Mouse (Mus musculus) embryonic facial prominence, embryonic 14.5 days (tissue): ENCODE results near the gene Megf11. TPM values are rescaled to one million over a fixed set of nuclear protein-coding genes. Genes with fewer than 3 reads are reported as not detected.

Source experiments
- ATAC-seq: fragments of 200-750 bp; cut with Nextera tagmentation; 2 replicates; pipeline ENCODE4 v1.8.0; 2017; ENCODE audit warnings: low read depth, moderate number of reproducible peaks, moderate TSS enrichment
- DNase-seq: peaks from one replicate; pipeline ENCODE4 v3.0.0-alpha.2; 2015; ENCODE audit warnings: low spot score
- H3K27ac ChIP-seq: fragments of 300-500 bp; sonication (generic); replicated peaks from 2 replicates; pipeline ENCODE4 v1.5.1; 2014; ENCODE audit warnings: low read depth, mild to moderate bottlenecking, low read length, moderate library complexity
- H3K27me3 ChIP-seq: fragments of 300-500 bp; sonication (generic); replicated peaks from 2 replicates; pipeline ENCODE4 v1.6.1; 2014; ENCODE audit warnings: low read length; ENCODE audit not compliant: control insufficient read depth, insufficient read depth
- H3K36me3 ChIP-seq: fragments of 300-500 bp; sonication (generic); 2 replicates; pipeline ENCODE4 v1.6.1; 2014; ENCODE audit warnings: low read length, mixed read lengths; ENCODE audit not compliant: control insufficient read depth, insufficient read depth
- H3K4me1 ChIP-seq: fragments of 300-500 bp; sonication (generic); 2 replicates; pipeline ENCODE4 v1.6.1; 2014; ENCODE audit warnings: antibody characterized with exemption, low read length; ENCODE audit not compliant: control insufficient read depth, insufficient read depth
- H3K4me2 ChIP-seq: fragments of 300-500 bp; sonication (generic); 2 replicates; pipeline ENCODE4 v1.6.1; 2014; ENCODE audit warnings: low read depth, mild to moderate bottlenecking, low read length, moderate library complexity, mixed read lengths
- H3K4me3 ChIP-seq: fragments of 300-500 bp; sonication (generic); 2 replicates; pipeline ENCODE4 v1.5.1; 2014; ENCODE audit warnings: low read depth, mild to moderate bottlenecking, low read length
- H3K9ac ChIP-seq: fragments of 300-500 bp; sonication (generic); 2 replicates; pipeline ENCODE4 v1.6.1; 2014; ENCODE audit warnings: low read depth, mild to moderate bottlenecking, low read length, moderate library complexity, mixed read lengths
- H3K9me3 ChIP-seq: fragments of 300-500 bp; sonication (generic); 2 replicates; pipeline ENCODE4 v1.6.1; 2016; ENCODE audit warnings: low read length; ENCODE audit not compliant: control insufficient read depth
- whole genome bisulfite sequencing: fragments of 180-500 bp; shearing (Covaris S2); extraction: QIAGEN DNeasy Blood & Tissue Kit; methylation state at CpG from one replicate; pipeline ENCODE4 v1.1.7; 2014; 5-methylcytosine and 5-hydroxymethylcytosine counted together
- polyA plus RNA-seq: library from polyadenylated mRNA; unstranded; fragments of >200 nt; fragmentation: Nextera tagmentation; extraction: Ambion mirVana; gene quantifications from 2 replicates; pipeline ENCODE4 v1.2.1, GENCODE M21; 2014

Gene Megf11
- polyA plus RNA-seq, 1 experiment from 2014 or later = 1.3 TPM

- Histone ChIP-seq H3K36me3 (no peaks in the 10 kb centered on the region), H3K4me2 (no peak overlapping the region), H3K27ac (no peak overlapping the region), H3K4me1 (peaks cover 20% of the 10 kb centered on the region), H3K9me3 (no peaks in the 10 kb centered on the region), H3K9ac (no peak overlapping the region), H3K4me3 (no peak overlapping the region), H3K27me3 (no peaks in the 10 kb centered on the region)
- no peak for DNase-seq
- WGBS = 91% methylated on average over 1 of the region's 1 CpGs
- ATAC-seq = no peak
These were observed 221.6 kb downstream of the Megf11 start for GRCm38 (mm10) chr9:64607049-64607448.

GRCm38 (mm10) chr9:64609546-64609945 is 224.1 kb downstream of the Megf11 start:
- Histone ChIP-seq H3K4me2 (no peak overlapping the region), H3K4me1 (peaks cover 9% of the 10 kb centered on the region), H3K27ac (no peak overlapping the region), H3K27me3 (no peaks in the 10 kb centered on the region), H3K36me3 (no peaks in the 10 kb centered on the region), H3K9ac (no peak overlapping the region), H3K4me3 (no peak overlapping the region), H3K9me3 (no peaks in the 10 kb centered on the region)
- no peak for ATAC-seq
- peak; percentile 13 for DNase-seq
- 48% methylated on average over 3 of the region's 3 CpGs for WGBS

GRCm38 (mm10) chr9:64612121-64612983 is 226.9 kb downstream of the Megf11 start:
- Histone ChIP-seq H3K9ac (no peak overlapping the region), H3K27me3 (no peaks in the 10 kb centered on the region), H3K9me3 (no peaks in the 10 kb centered on the region), H3K4me3 (no peak overlapping the region), H3K4me2 (no peak overlapping the region), H3K36me3 (no peaks in the 10 kb centered on the region), H3K4me1 (no peaks in the 10 kb centered on the region), H3K27ac (no peak overlapping the region)
- ATAC-seq (no peak), DNase-seq (peak; percentile 30)
- WGBS = 17% methylated on average over 7 of the region's 7 CpGs

GRCm38 (mm10) chr9:64612984-64613649 is 227.7 kb downstream of the Megf11 start:
- H3K9ac ChIP-seq = no peak overlapping the region
- 54% methylated on average over 7 of the region's 7 CpGs for WGBS
- H3K27me3 ChIP-seq = no peaks in the 10 kb centered on the region
- no peaks in the 10 kb centered on the region for H3K36me3 ChIP-seq
- no peak overlapping the region for H3K4me3 ChIP-seq
- no peaks in the 10 kb centered on the region for H3K4me1 ChIP-seq
- H3K27ac ChIP-seq = no peak overlapping the region
- H3K4me2 ChIP-seq = no peak overlapping the region
- no peaks in the 10 kb centered on the region for H3K9me3 ChIP-seq
- DNase-seq (no peak), ATAC-seq (no peak)

GRCm38 (mm10) chr9:64617413-64617812 is 232.0 kb downstream of the Megf11 start:
- no peak for ATAC-seq
- H3K4me2 ChIP-seq = no peak overlapping the region
- no peaks in the 10 kb centered on the region for H3K9me3 ChIP-seq
- H3K9ac ChIP-seq = no peak overlapping the region
- WGBS = 55% methylated on average over 5 of the region's 5 CpGs
- H3K4me3 ChIP-seq = no peak overlapping the region
- H3K27me3 ChIP-seq = no peaks in the 10 kb centered on the region
- no peak overlapping the region for H3K27ac ChIP-seq
- DNase-seq = no peak
- H3K4me1 ChIP-seq = no peaks in the 10 kb centered on the region
- H3K36me3 ChIP-seq = no peaks in the 10 kb centered on the region

- H3K4me2 ChIP-seq = no peak overlapping the region
- DNase-seq = no peak
- no peaks in the 10 kb centered on the region for H3K27me3 ChIP-seq
- no peak overlapping the region for H3K4me3 ChIP-seq
- H3K9ac ChIP-seq = no peak overlapping the region
- 78% methylated on average over 3 of the region's 3 CpGs for WGBS
- H3K4me1 ChIP-seq = no peaks in the 10 kb centered on the region
- no peaks in the 10 kb centered on the region for H3K9me3 ChIP-seq
- no peak for ATAC-seq
- H3K36me3 ChIP-seq = no peaks in the 10 kb centered on the region
- no peak overlapping the region for H3K27ac ChIP-seq
These were observed 233.0 kb downstream of the Megf11 start for GRCm38 (mm10) chr9:64618433-64618832.

GRCm38 (mm10) chr9:64619440-64619839 is 234.0 kb downstream of the Megf11 start:
- H3K36me3 ChIP-seq = no peaks in the 10 kb centered on the region
- 72% methylated on average over 10 of the region's 10 CpGs for WGBS
- no peak for DNase-seq

GRCm38 (mm10) chr9:64620596-64620995 is 235.2 kb downstream of the Megf11 start:
- Histone ChIP-seq H3K9me3 (no peaks in the 10 kb centered on the region), H3K4me3 (no peak overlapping the region), H3K4me2 (no peak overlapping the region), H3K9ac (no peak overlapping the region), H3K4me1 (no peaks in the 10 kb centered on the region), H3K36me3 (no peaks in the 10 kb centered on the region), H3K27me3 (no peaks in the 10 kb centered on the region), H3K27ac (no peak overlapping the region)
- DNase-seq = no peak
- WGBS = 57% methylated on average over 8 of the region's 8 CpGs
- ATAC-seq = no peak

More at GRCm38 (mm10) chr9:64619440-64619839, 234.0 kb downstream of the Megf11 start:
- no peak overlapping the region for H3K4me3 ChIP-seq
- H3K9ac ChIP-seq = no peak overlapping the region
- H3K4me1 ChIP-seq = no peaks in the 10 kb centered on the region
- ATAC-seq = no peak
- H3K27me3 ChIP-seq = no peaks in the 10 kb centered on the region
- H3K27ac ChIP-seq = no peak overlapping the region
- H3K4me2 ChIP-seq = no peak overlapping the region
- no peaks in the 10 kb centered on the region for H3K9me3 ChIP-seq
